Mouse (Mus musculus) liver, adult 2 months (tissue): Measurements from ENCODE around the gene Ankfn1. TPM values are rescaled to one million over a fixed set of nuclear protein-coding genes. Genes with fewer than 3 reads are reported as not detected.

Experiments used
- DNase-seq: peaks from one replicate; pipeline ENCODE4 v3.0.0-alpha.2; 2011; ENCODE audit warnings: low read depth, low spot score; ENCODE audit errors: extremely low read depth
- H3K27ac ChIP-seq: fragments of 200-500 bp; replicated peaks from 2 replicates; pipeline ENCODE4 v1.5.1; 2012; ENCODE audit warnings: low read depth, mild to moderate bottlenecking, control low read depth, inconsistent platforms, low read length; ENCODE audit not compliant: insufficient read depth
- H3K27me3 ChIP-seq: fragments of 200-500 bp; 2 replicates; pipeline ENCODE4 v1.6.1; 2012; ENCODE audit warnings: mild to moderate bottlenecking, moderate library complexity, low read length, inconsistent platforms; ENCODE audit not compliant: control insufficient read depth, insufficient read depth
- H3K36me3 ChIP-seq: fragments of 200-500 bp; 2 replicates; pipeline ENCODE4 v1.6.1; 2012; ENCODE audit warnings: low read length, inconsistent platforms; ENCODE audit not compliant: control insufficient read depth, insufficient read depth
- H3K4me1 ChIP-seq: fragments of 200-500 bp; 2 replicates; pipeline ENCODE4 v1.6.1; 2011; ENCODE audit warnings: low read length; ENCODE audit not compliant: control insufficient read depth, insufficient read depth
- H3K4me3 ChIP-seq: fragments of 200-500 bp; 2 replicates; pipeline ENCODE4 v1.5.1; 2011; ENCODE audit warnings: low read depth, mild to moderate bottlenecking, control low read depth, low read length, moderate library complexity; ENCODE audit not compliant: insufficient read depth
- H3K79me2 ChIP-seq: fragments of 200-500 bp; 2 replicates; pipeline ENCODE4 v1.6.1; 2012; ENCODE audit warnings: inconsistent platforms, mild to moderate bottlenecking, low read length, moderate library complexity; ENCODE audit not compliant: control insufficient read depth, insufficient read depth
- H3K9ac ChIP-seq: fragments of 200-500 bp; 2 replicates; pipeline ENCODE4 v1.6.1; 2012; ENCODE audit warnings: low read depth, mild to moderate bottlenecking, control low read depth, inconsistent platforms, low read length
- CTCF ChIP-seq: fragments of 200-500 bp; IDR thresholded peaks from 2 replicates; pipeline ENCODE4 v1.5.1; 2011; ENCODE audit warnings: low read depth, low read length, control low read depth
- POLR2A ChIP-seq: fragments of 200-500 bp; IDR thresholded peaks from 2 replicates; pipeline ENCODE4 v1.6.1; 2011; ENCODE audit warnings: low read length, control low read depth; ENCODE audit not compliant: insufficient read depth; ENCODE audit errors: extremely low read depth
- WGBS: fragments of 180-500 bp; shearing (Covaris S2); methylation state at CpG from one replicate; pipeline ENCODE4 v1.1.7; 2018; 5-methylcytosine and 5-hydroxymethylcytosine counted together
- polyA plus RNA-seq: library from polyadenylated mRNA; depleted of rRNA; stranded (reverse); fragments of >200 nt; gene quantifications from 2 replicates; pipeline ENCODE4 v1.2.3, GENCODE M21; 2012
- total RNA-seq: library from RNA; depleted of rRNA; stranded (reverse); fragments of >200 nt; gene quantifications from 2 replicates; pipeline ENCODE4 v1.2.3, GENCODE M21; 2014

Gene Ankfn1
- total and polyA plus RNA-seq, 2 experiments, result not detected

- Histone ChIP-seq H3K27ac (no peak overlapping the region), H3K79me2 (no peaks in the 10 kb centered on the region), H3K36me3 (no peaks in the 10 kb centered on the region), H3K9ac (no peak overlapping the region), H3K4me1 (no peaks in the 10 kb centered on the region), H3K4me3 (no peak overlapping the region), H3K27me3 (peaks cover 3% of the 10 kb centered on the region; the same call in 1 of the 2 replicates)
- TF ChIP-seq POLR2A (no peak), CTCF (no peak)
- no peak for DNase-seq
- WGBS, result 73% methylated on average over 2 of the region's 2 CpGs
These were observed 276.5 kb downstream of the Ankfn1 start for GRCm38 (mm10) chr11:89500961-89501360.

GRCm38 (mm10) chr11:89481084-89481483, 296.4 kb downstream of the Ankfn1 start:
- Histone ChIP-seq H3K36me3 (no peaks in the 10 kb centered on the region), H3K27ac (no peak overlapping the region), H3K79me2 (no peaks in the 10 kb centered on the region), H3K4me3 (no peak overlapping the region), H3K9ac (no peak overlapping the region), H3K27me3 (no peaks in the 10 kb centered on the region; the same call in 1 of the 2 replicates), H3K4me1 (no peaks in the 10 kb centered on the region)
- TF ChIP-seq CTCF (no peak), POLR2A (no peak)
- 71% methylated on average over 6 of the region's 6 CpGs for WGBS
- DNase-seq, result no peak

GRCm38 (mm10) chr11:89476927-89477326, 300.5 kb downstream of the Ankfn1 start:
- H3K4me3 ChIP-seq, result no peak overlapping the region
- WGBS, result 28% methylated on average over 5 of the region's 5 CpGs

GRCm38 (mm10) chr11:89476047-89476446, 301.4 kb downstream of the Ankfn1 start:
- H3K4me1 ChIP-seq, result no peaks in the 10 kb centered on the region
- no peak for TF ChIP-seq POLR2A
- TF ChIP-seq CTCF, result no peak
- 66% methylated on average over 4 of the region's 4 CpGs for WGBS
- no peak overlapping the region for H3K9ac ChIP-seq
- no peaks in the 10 kb centered on the region for H3K79me2 ChIP-seq
- H3K27ac ChIP-seq, result no peak overlapping the region
- H3K27me3 ChIP-seq, result no peaks in the 10 kb centered on the region; the same call in 1 of the 2 replicates
- no peak overlapping the region for H3K4me3 ChIP-seq
- no peak for DNase-seq
- H3K36me3 ChIP-seq, result no peaks in the 10 kb centered on the region

More at GRCm38 (mm10) chr11:89476927-89477326, 300.5 kb downstream of the Ankfn1 start:
- no peak overlapping the region for H3K9ac ChIP-seq
- no peak overlapping the region for H3K27ac ChIP-seq
- TF ChIP-seq POLR2A (no peak), CTCF (no peak)
- H3K79me2 ChIP-seq, result no peaks in the 10 kb centered on the region
- H3K27me3 ChIP-seq, result no peaks in the 10 kb centered on the region; the same call in 1 of the 2 replicates
- H3K4me1 ChIP-seq, result no peaks in the 10 kb centered on the region
- H3K36me3 ChIP-seq, result no peaks in the 10 kb centered on the region
- no peak for DNase-seq

- Histone ChIP-seq H3K4me3 (no peak overlapping the region), H3K36me3 (no peaks in the 10 kb centered on the region), H3K27ac (no peak overlapping the region), H3K9ac (no peak overlapping the region), H3K79me2 (no peaks in the 10 kb centered on the region), H3K27me3 (no peaks in the 10 kb centered on the region), H3K4me1 (no peaks in the 10 kb centered on the region)
- TF ChIP-seq CTCF, result no peak
- no peak for TF ChIP-seq POLR2A
- DNase-seq, result no peak
- 85% methylated on average over 4 of the region's 4 CpGs for WGBS
These were observed 304.6 kb downstream of the Ankfn1 start for GRCm38 (mm10) chr11:89472871-89473270.

- no peaks in the 10 kb centered on the region for H3K4me1 ChIP-seq
- no peaks in the 10 kb centered on the region for H3K79me2 ChIP-seq
- H3K36me3 ChIP-seq, result no peaks in the 10 kb centered on the region
- 79% methylated on average over 4 of the region's 4 CpGs for WGBS
- TF ChIP-seq POLR2A, result no peak
- TF ChIP-seq CTCF, result no peak
- no peak overlapping the region for H3K9ac ChIP-seq
- no peaks in the 10 kb centered on the region for H3K27me3 ChIP-seq
- no peak overlapping the region for H3K27ac ChIP-seq
- no peak overlapping the region for H3K4me3 ChIP-seq
- DNase-seq, result no peak
These were observed 312.1 kb downstream of the Ankfn1 start for GRCm38 (mm10) chr11:89465381-89465780.
